Mouse (Mus musculus) embryonic fibroblast, embryonic 13.5 days (primary cell): ENCODE results near the gene Dnajb5. TPM values are rescaled to one million over a fixed set of nuclear protein-coding genes. Genes with fewer than 3 reads are reported as not detected.

Experiments used
- H3K27ac ChIP-seq: 2 replicates; pipeline ENCODE4 v1.5.1; 2012; ENCODE audit warnings: low read length, control low read depth, inconsistent platforms; ENCODE audit not compliant: insufficient read depth
- H3K4me1 ChIP-seq: 2 replicates; pipeline ENCODE4 v1.6.1; 2011; ENCODE audit warnings: low read length; ENCODE audit not compliant: control insufficient read depth, insufficient read depth
- H3K4me3 ChIP-seq: 2 replicates; pipeline ENCODE4 v1.5.1; 2011; ENCODE audit warnings: mild to moderate bottlenecking, control low read depth, low read length; ENCODE audit not compliant: insufficient read depth
- CTCF ChIP-seq: IDR thresholded peaks from 2 replicates; pipeline ENCODE4 v1.5.1; 2011; ENCODE audit warnings: mild to moderate bottlenecking, control low read depth, low read length, moderate library complexity, borderline replicate concordance; ENCODE audit not compliant: insufficient read depth
- POLR2A ChIP-seq: IDR thresholded peaks from 2 replicates; pipeline ENCODE4 v1.6.1; 2011; ENCODE audit warnings: low read depth, mild to moderate bottlenecking, control low read depth, low read length, moderate library complexity
- polyA plus RNA-seq: library from polyadenylated mRNA; stranded (reverse); fragments of >200 nt; gene quantifications from 2 replicates; pipeline ENCODE4 v1.2.4, GENCODE M21; 2011; ENCODE audit warnings: low read depth; ENCODE audit not compliant: missing spikeins, insufficient read length

The Dnajb5 gene
- polyA plus RNA-seq, 1 experiment, result 31.3 TPM

DNA sequence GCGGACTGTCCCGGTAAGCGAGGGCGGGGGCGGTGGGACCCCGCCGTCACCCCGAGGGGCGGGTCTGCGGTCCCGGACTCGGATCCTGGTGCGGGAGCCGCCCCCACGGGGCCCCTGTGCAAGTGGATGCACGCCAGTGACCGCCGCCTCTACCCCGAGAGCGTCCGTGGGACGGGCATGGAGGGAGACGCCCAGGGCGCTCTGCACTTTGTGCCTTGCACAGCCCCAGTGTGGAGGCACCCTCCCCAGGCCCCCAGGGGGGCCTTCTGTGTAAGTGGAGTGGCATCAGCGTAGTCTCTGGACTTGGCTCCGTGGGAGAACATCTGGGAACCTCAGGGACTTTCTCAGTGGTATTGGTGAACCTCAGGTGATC lies 32.2 kb upstream of the Dnajb5 start:
- H3K27ac ChIP-seq, result no peak overlapping the region
- TF ChIP-seq CTCF, result no peak
- no peak for TF ChIP-seq POLR2A
- H3K4me3 ChIP-seq, result peak overlapping the region; percentile 18; the same call in 1 of the 2 replicates
- H3K4me1 ChIP-seq, result no peaks in the 10 kb centered on the region

DNA sequence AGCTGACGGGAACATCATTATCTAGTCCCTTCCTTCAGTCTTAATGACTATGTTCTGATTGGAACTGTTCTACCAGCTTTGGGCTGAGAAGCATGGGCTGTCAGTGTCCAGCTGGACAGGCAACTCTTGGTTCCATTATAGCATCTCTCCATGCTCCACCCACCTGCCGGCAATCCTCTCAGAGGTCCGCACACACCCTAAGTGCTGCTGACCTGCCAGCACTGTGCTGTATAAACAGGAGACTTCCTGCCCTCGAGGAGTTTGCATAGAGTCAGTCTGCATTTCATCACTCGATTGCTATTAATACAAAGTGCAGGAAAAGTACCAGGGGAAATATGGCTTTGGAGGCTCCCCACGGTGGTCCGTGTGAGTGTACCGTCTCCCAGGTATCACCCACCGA lies 28.9 kb upstream of the Dnajb5 start:
- no peak overlapping the region for H3K4me3 ChIP-seq
- no peak overlapping the region for H3K27ac ChIP-seq
- TF ChIP-seq CTCF, result no peak
- no peak for TF ChIP-seq POLR2A
- no peaks in the 10 kb centered on the region for H3K4me1 ChIP-seq

GRCm38 (mm10) chr4:42921536-42921935 lies 28.1 kb upstream of the Dnajb5 start:
- no peaks in the 10 kb centered on the region for H3K4me1 ChIP-seq
- H3K27ac ChIP-seq, result no peak overlapping the region
- H3K4me3 ChIP-seq, result no peak overlapping the region
- TF ChIP-seq POLR2A (no peak), CTCF (no peak)

DNA sequence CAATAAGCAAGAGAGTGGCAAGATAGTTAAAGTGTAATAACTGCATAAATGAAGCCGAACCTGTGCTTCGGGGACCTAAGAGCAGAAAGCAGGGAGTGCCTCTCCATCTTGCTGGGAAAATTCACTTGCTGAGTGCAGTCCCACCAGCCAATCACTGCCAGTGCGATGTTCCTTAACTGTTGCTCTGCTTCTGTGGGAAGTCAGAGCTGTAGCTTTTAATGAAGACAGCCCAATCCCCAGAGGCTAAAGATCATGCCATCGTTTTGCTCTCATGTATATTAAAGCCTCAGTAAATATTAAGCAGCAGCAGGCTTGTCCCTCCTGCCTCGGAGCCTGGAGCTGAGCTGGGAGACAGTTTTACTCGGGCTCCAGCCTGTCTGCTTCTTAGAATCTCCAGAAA lies 27.6 kb upstream of the Dnajb5 start:
- no peak for TF ChIP-seq POLR2A
- no peak for TF ChIP-seq CTCF
- no peaks in the 10 kb centered on the region for H3K4me1 ChIP-seq
- H3K4me3 ChIP-seq, result no peak overlapping the region
- H3K27ac ChIP-seq, result no peak overlapping the region

- TF ChIP-seq POLR2A, result no peak
- no peak for TF ChIP-seq CTCF
- H3K4me1 ChIP-seq, result no peaks in the 10 kb centered on the region
Measured at GRCm38 (mm10) chr4:42922461-42922860, 27.2 kb upstream of the Dnajb5 start.

DNA sequence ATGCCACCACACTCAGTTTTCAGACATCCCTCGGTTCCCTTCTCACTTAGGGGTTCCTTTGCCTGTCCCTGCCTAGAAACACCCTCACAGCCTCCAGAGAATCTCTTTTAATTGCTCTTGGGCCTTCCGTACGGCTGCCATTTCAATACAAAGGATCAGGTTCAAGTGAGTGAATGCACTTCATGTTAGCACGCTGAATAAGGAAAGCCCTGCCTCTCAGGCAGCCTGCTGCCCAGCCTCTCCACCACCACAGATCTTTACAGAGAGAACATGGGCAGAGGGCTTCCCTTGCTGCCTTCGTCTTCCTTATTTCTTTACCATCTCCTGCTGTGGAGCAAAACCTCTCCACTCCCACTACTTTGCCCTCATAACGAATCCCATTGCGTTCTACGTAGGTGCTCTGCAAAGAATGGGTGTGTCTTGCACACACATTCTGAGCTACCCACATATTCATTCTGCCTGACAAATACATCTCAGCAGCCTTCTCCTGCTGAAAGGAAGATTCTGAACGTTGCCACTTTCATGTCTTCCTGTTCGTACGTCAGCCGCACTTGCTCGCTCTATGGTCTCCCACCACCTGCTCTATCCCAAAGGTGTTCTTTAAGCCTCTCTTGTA lies 25.4 kb upstream of the Dnajb5 start:
- Histone ChIP-seq H3K4me1 (no peaks in the 10 kb centered on the region), H3K4me3 (no peak overlapping the region), H3K27ac (no peak overlapping the region)
- TF ChIP-seq POLR2A (no peak), CTCF (no peak)

More at GRCm38 (mm10) chr4:42922461-42922860, 27.2 kb upstream of the Dnajb5 start:
- Histone ChIP-seq H3K4me3 (no peak overlapping the region), H3K27ac (no peak overlapping the region)

- TF ChIP-seq CTCF (no peak), POLR2A (no peak)
- Histone ChIP-seq H3K4me3 (no peak overlapping the region), H3K4me1 (no peaks in the 10 kb centered on the region), H3K27ac (no peak overlapping the region)
Measured at GRCm38 (mm10) chr4:42928209-42928608, 21.4 kb upstream of the Dnajb5 start.

- TF ChIP-seq CTCF (no peak), POLR2A (no peak)
- H3K4me1 ChIP-seq, result no peaks in the 10 kb centered on the region
Measured at GRCm38 (mm10) chr4:42928952-42929351, 20.7 kb upstream of the Dnajb5 start.

DNA sequence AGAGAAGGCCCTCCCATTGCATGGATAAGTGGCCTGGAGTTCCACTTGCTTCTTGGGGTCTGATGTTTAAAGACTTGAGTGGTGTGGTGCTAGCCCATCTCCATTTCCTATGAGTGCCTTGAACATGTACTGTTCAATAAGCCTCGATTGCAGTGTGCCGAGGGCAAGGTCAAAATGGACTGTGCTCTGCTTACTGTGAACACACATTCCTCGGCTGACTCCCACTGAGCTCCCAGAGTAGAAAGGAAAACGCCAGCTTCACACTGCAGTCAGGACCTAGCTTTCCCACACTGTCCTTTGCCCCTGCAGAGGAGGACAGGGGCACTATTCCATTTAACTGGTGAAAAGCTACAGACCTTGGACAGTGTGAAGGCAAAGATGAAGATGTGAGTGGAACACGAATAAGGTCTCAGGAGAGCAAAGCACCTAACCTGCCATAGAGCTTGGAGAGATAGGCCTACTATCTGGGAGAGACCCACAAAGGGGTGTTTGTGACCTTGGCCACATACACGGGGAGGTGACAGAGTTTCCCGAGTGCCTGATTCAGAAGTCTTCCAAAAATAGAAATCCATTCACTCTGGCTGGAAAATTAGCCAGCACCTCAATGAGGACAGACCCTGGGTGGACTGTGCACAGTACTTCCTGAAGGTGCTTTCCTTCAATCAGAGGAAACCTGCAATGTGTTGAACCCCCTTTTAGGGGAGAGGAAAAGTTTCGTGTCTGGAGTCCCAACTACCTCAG lies 17.2 kb upstream of the Dnajb5 start:
- H3K27ac ChIP-seq, result no peak overlapping the region
- TF ChIP-seq CTCF (no peak), POLR2A (no peak)
- no peaks in the 10 kb centered on the region for H3K4me1 ChIP-seq
- no peak overlapping the region for H3K4me3 ChIP-seq

More at GRCm38 (mm10) chr4:42928952-42929351, 20.7 kb upstream of the Dnajb5 start:
- Histone ChIP-seq H3K4me3 (no peak overlapping the region), H3K27ac (no peak overlapping the region)

GRCm38 (mm10) chr4:42933630-42934029 lies 16.0 kb upstream of the Dnajb5 start:
- TF ChIP-seq POLR2A (no peak), CTCF (no peak)
- Histone ChIP-seq H3K4me1 (no peaks in the 10 kb centered on the region), H3K4me3 (no peak overlapping the region), H3K27ac (no peak overlapping the region)
